Mouse (Mus musculus) CH12.LX (cell line): ENCODE results near the gene Fstl3. TPM values are rescaled to one million over a fixed set of nuclear protein-coding genes. Genes with fewer than 3 reads are reported as not detected.
A peak's percentile ranks its signal among the peaks of the same experiment; 100 is the strongest.

Source experiments
- DNase-seq: peaks from one replicate; pipeline ENCODE4 v3.0.0-alpha.2; 2013; ENCODE audit errors: extremely low read depth
- H3K27ac ChIP-seq: 2 replicates; pipeline ENCODE4 v1.5.1; 2012; ENCODE audit warnings: low read depth, mild to moderate bottlenecking, control low read depth, moderate library complexity; ENCODE audit not compliant: insufficient read depth
- H3K27me3 ChIP-seq: replicated peaks from 2 replicates; pipeline ENCODE3; 2012; ENCODE audit warnings: inconsistent platforms
- H3K36me3 ChIP-seq, 2 experiments: replicated peaks in 1 of 2; 2 replicates each; pipeline versions ENCODE3 to v1.6.1; 2012; ENCODE audit warnings: inconsistent platforms in 1 of 2, low read length in 1 of 2, mild to moderate bottlenecking in 1 of 2, mixed read lengths in 1 of 2, moderate library complexity in 1 of 2; ENCODE audit not compliant: control insufficient read depth in 1 of 2, insufficient read depth in 1 of 2
- H3K4me1 ChIP-seq, 2 experiments: 2 replicates each; pipeline ENCODE4 v1.6.1; 2012; ENCODE audit warnings: inconsistent platforms in 1 of 2, moderate library complexity in 1 of 2; ENCODE audit not compliant: insufficient read depth in 2 of 2, control insufficient read depth in 1 of 2
- H3K4me2 ChIP-seq: 2 replicates; pipeline ENCODE4 v1.6.1; 2012; ENCODE audit warnings: low read depth, mild to moderate bottlenecking, control low read depth; ENCODE audit not compliant: poor library complexity, insufficient read depth, severe bottlenecking
- H3K4me3 ChIP-seq, 3 experiments: fragments of 150-350 bp in 1 of 3; sonication (generic) in 1 of 3; replicated peaks in 1 of 3; 2 replicates each; pipeline versions ENCODE3 to v1.5.1; 2011 to 2012; ENCODE audit warnings: low read depth in 2 of 3, low read length in 2 of 3, mild to moderate bottlenecking in 2 of 3, moderate library complexity in 2 of 3, control low read depth in 1 of 3, improper control_type of control experiment in 1 of 3, inconsistent platforms in 1 of 3, mixed read lengths in 1 of 3; ENCODE audit not compliant: poor library complexity in 1 of 3
- H3K79me2 ChIP-seq: replicated peaks from 2 replicates; pipeline ENCODE4 v1.6.1; 2012; ENCODE audit warnings: mild to moderate bottlenecking, moderate library complexity; ENCODE audit not compliant: control insufficient read depth, poor library complexity, insufficient read depth, severe bottlenecking; ENCODE audit errors: extremely low read depth
- H3K9ac ChIP-seq: 2 replicates; pipeline ENCODE4 v1.6.1; 2012; ENCODE audit warnings: low read depth, mild to moderate bottlenecking, control low read depth, moderate library complexity; ENCODE audit not compliant: insufficient read depth
- H3K9me3 ChIP-seq: replicated peaks from 2 replicates; pipeline ENCODE3; 2012; ENCODE audit warnings: low read length, inconsistent platforms, mixed read lengths
- CTCF ChIP-seq, 2 experiments: IDR thresholded peaks in 1 of 2; conservative IDR thresholded peaks in 1 of 2; 2 replicates each; pipeline ENCODE4 v1.5.1; 2011 to 2012; ENCODE audit warnings: low read depth in 2 of 2, low read length in 2 of 2, improper control_type of control experiment in 1 of 2, inconsistent platforms in 1 of 2, mild to moderate bottlenecking in 1 of 2, moderate library complexity in 1 of 2
- ETS1 ChIP-seq: conservative IDR thresholded peaks from 2 replicates; pipeline ENCODE4 v1.6.1; 2012; ENCODE audit warnings: low read depth, mild to moderate bottlenecking, inconsistent platforms, low read length, improper control_type of control experiment, moderate library complexity
- HCFC1 ChIP-seq: IDR thresholded peaks from 2 replicates; pipeline ENCODE4 v1.6.1; 2012; ENCODE audit warnings: low read depth, mild to moderate bottlenecking, inconsistent platforms, low read length, improper control_type of control experiment
- JUND ChIP-seq: conservative IDR thresholded peaks from 2 replicates; pipeline ENCODE4 v1.6.1; 2011; ENCODE audit warnings: low read depth, low read length, improper control_type of control experiment
- KAT2A ChIP-seq: IDR thresholded peaks from 2 replicates; pipeline ENCODE4 v1.6.1; 2012; ENCODE audit warnings: low read length, improper control_type of control experiment, inconsistent platforms; ENCODE audit not compliant: insufficient replicate concordance
- NELFE ChIP-seq: IDR thresholded peaks from 2 replicates; pipeline ENCODE4 v1.6.1; 2011; ENCODE audit warnings: low read depth, low read length, improper control_type of control experiment
- NRF1 ChIP-seq: IDR thresholded peaks from 2 replicates; pipeline ENCODE4 v1.6.1; 2014; ENCODE audit warnings: low read depth, mild to moderate bottlenecking, inconsistent platforms, low read length, improper control_type of control experiment, moderate library complexity
- RAD21 ChIP-seq: IDR thresholded peaks from 2 replicates; pipeline ENCODE4 v1.6.1; 2011; ENCODE audit warnings: low read depth, mild to moderate bottlenecking, low read length, improper control_type of control experiment, moderate library complexity
- TBP ChIP-seq: conservative IDR thresholded peaks from 2 replicates; pipeline ENCODE4 v1.6.1; 2011; ENCODE audit warnings: low read depth, low read length, improper control_type of control experiment
- ZC3H11A ChIP-seq: IDR thresholded peaks from 2 replicates; pipeline ENCODE4 v1.6.1; 2012; ENCODE audit warnings: low read depth, mild to moderate bottlenecking, inconsistent platforms, low read length, improper control_type of control experiment
- dilution Hi-C: fragments of 300-500 bp; cut with MboI; formaldehyde crosslinking; loops from 2 replicates; pipeline ENCODE4 v1.14.3; 2020; ENCODE audit warnings: low sequenced_read_pairs; ENCODE audit not compliant: extremely low pct_unique_long_range_greater_than_20kb, extremely low pct_ligation_motif_present
- in situ Hi-C: fragments of 300-500 bp; cut with MboI; formaldehyde crosslinking; loops from 3 replicates; pipeline ENCODE4 v1.14.3; 2019; ENCODE audit warnings: low sequenced_read_pairs, low pct_ligation_motif_present, low pct_unique_long_range_greater_than_20kb, mixed read lengths
- polyA plus RNA-seq: library from polyadenylated mRNA; unstranded; fragments of >175 nt; gene quantifications from 2 replicates; pipeline ENCODE4 v1.2.1, GENCODE M21; 2012; ENCODE audit warnings: low read depth; ENCODE audit not compliant: insufficient read length
- total RNA-seq, 2 experiments: library from RNA; depleted of rRNA; stranded (reverse); fragments of 300-350 nt in 1 of 2; fragments of >200 nt in 1 of 2; gene quantifications; 2 replicates each; pipeline ENCODE4 v1.2.3; 2012 to 2014

The Fstl3 gene
- total and polyA plus RNA-seq, 3 experiments, result 0.25 TPM; not detected in 2

- in situ Hi-C loops, result no loop called here
These were observed 17.4 kb downstream of the Fstl3 start for GRCm38 (mm10) chr10:79794491-79794931.

DNA sequence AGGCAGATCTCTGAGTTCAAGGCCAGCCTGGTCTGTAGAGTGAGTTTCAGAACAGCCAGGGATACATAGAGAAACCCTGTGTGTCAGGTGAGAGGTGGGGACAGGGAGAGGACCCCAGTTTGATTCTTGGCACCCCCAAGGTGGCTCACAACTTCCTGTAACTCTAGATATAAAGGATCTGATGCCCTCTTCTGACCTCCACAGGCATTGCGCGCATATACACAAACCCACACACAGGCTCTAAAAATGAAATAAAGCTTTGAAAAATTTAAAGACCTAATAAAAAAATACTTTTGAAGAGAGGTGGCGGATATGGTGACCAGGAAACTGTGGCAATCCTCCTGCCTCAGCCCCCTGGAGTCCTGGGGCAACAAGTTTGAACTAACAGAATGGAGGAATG lies 18.8 kb downstream of the Fstl3 start:
- Histone ChIP-seq H3K9me3 (peaks cover 5% of the 10 kb centered on the region), H3K9ac (no peak overlapping the region), H3K4me3 (no peak overlapping the region), H3K4me1 (peaks cover 8 to 33% of the 10 kb centered on the region in 2 experiments), H3K27me3 (peaks cover 28% of the 10 kb centered on the region), H3K79me2 (no peaks in the 10 kb centered on the region), H3K4me2 (no peak overlapping the region), H3K27ac (no peak overlapping the region), H3K36me3 (no peaks in the 10 kb centered on the region)
- TF ChIP-seq ETS1 (no peak), HCFC1 (no peak), CTCF (conservative IDR thresholded peaks at IDR 0.05 in 1 of 2, IDR thresholded peaks at IDR 0.05 in 1 of 2; ENCODE audit: low read depth in 2 of 2, low read length in 2 of 2) (0 out of 4 replicates have a peak, but pooled peaks of 1 of the 2 experiments have one; percentile 2), TBP (no peak)
- in situ Hi-C loops (no loop called here), dilution Hi-C loops (no loop called here)
- DNase-seq, result no peak

More at GRCm38 (mm10) chr10:79794491-79794931, 17.4 kb downstream of the Fstl3 start:
- H3K27me3 ChIP-seq, result peaks cover 35% of the 10 kb centered on the region
- H3K9ac ChIP-seq, result no peak overlapping the region
- H3K36me3 ChIP-seq, result no peaks in the 10 kb centered on the region
- H3K27ac ChIP-seq, result no peak overlapping the region
- H3K4me3 ChIP-seq, result no peak overlapping the region
- peaks cover 8 to 33% of the 10 kb centered on the region in 2 experiments for H3K4me1 ChIP-seq
- H3K79me2 ChIP-seq, result no peaks in the 10 kb centered on the region
- H3K4me2 ChIP-seq, result no peak overlapping the region
- no peak for DNase-seq
- TF ChIP-seq JUND (no peak), TBP (no peak)
- dilution Hi-C loops, result no loop called here
- H3K9me3 ChIP-seq, result peaks cover 4% of the 10 kb centered on the region

DNA sequence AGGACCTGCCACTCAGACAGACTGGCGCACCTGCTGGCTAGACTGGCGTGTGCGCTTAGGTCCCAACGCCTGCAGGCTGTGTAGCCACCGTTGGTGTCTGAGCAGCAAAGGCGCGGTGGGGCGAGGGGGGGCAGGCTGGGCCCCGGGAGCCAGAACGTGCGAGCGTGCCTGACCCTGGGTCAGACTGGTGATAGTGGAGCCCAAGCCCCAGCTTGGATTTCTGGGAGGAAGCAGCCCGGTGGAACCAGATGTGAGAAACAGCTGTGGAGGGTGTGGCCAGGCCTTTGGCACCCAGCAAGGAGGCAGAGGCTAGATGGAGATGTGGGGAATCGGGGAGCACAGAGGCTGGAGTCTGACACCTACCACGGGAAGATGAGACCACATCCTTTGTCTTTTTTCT lies 20.3 kb downstream of the Fstl3 start:
- dilution Hi-C loops, result no loop called here
- no peak overlapping the region for H3K4me2 ChIP-seq
- TF ChIP-seq NELFE (no peak), RAD21 (no peak), KAT2A (no peak), NRF1 (no peak), ZC3H11A (no peak)
- H3K27ac ChIP-seq, result no peak overlapping the region
- no peak overlapping the region for H3K4me3 ChIP-seq
- H3K4me1 ChIP-seq, result peaks cover 8 to 33% of the 10 kb centered on the region in 2 experiments
- H3K36me3 ChIP-seq, result no peaks in the 10 kb centered on the region
- H3K27me3 ChIP-seq, result peaks cover 24% of the 10 kb centered on the region
- no peaks in the 10 kb centered on the region for H3K79me2 ChIP-seq
- H3K9ac ChIP-seq, result no peak overlapping the region
- peaks cover 5% of the 10 kb centered on the region for H3K9me3 ChIP-seq
- no peak for DNase-seq
- in situ Hi-C loops, result no loop called here
